Mouse (Mus musculus) ovary, postnatal 14 days (tissue): ENCODE results near the gene Tada1.

Source experiments
- DNase-seq: peaks from one replicate; pipeline ENCODE4 v3.0.0; 2022; ENCODE audit warnings: low spot score

The Tada1 gene

DNA sequence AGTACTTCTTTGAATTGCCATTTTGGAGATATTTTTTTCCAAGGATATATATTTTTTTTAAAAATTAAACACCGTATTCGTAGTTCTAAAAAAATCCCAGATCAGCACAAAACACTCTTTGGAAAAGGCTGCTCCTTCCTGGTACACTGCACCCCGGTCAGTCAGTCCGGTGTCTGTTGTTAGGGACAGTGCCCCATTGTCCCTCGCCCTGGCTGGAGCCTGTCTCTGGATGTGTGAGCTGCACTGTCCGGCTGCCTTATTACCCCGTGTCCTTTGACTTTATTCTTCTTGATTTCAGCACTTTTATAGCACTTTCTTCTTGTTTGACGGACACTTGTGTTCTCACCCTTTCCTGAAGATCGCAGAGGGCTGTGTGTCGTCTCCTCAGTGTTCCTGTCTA is 5.7 kb downstream of the Tada1 start:
- DNase-seq: no peak

DNA sequence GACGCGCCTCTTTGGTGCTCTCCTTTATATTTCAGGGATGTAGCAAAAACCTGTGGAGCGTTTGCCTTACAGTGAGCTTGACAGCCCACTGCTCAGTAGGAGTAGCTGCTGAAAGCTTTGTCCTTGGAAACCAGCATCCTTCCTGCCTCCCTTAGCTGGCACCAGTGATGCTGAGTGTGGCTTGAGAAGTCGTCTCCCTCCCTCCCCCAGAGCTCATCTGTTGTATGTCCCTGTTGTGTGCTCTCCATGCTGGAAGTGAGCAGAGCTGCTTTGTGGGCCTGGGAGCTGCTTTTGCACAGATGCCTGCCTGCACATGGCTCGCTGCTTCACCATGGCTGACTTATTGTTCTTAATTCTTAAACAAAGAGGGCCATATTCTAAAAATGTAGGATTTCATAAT is 6.5 kb downstream of the Tada1 start:
- DNase-seq: no peak

DNA sequence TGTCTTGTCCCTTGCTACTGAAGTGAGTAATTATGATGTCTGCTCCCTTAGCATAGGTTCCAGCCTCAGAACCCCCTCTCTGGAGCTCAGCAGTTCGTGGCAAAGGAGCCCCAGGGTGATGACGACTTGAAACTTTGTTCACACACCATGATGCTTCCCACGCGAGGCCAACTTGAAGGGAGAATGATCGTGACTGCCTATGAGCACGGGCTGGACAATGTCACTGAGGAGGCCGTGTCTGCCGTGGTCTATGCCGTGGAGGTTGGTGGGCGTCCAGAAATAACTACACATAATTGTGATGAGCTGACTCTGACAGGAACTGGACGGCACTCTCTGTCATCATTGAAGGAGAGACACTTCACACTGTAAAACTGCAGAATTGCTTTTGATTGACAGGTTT is 9.6 kb downstream of the Tada1 start:
- no peak for DNase-seq

DNA sequence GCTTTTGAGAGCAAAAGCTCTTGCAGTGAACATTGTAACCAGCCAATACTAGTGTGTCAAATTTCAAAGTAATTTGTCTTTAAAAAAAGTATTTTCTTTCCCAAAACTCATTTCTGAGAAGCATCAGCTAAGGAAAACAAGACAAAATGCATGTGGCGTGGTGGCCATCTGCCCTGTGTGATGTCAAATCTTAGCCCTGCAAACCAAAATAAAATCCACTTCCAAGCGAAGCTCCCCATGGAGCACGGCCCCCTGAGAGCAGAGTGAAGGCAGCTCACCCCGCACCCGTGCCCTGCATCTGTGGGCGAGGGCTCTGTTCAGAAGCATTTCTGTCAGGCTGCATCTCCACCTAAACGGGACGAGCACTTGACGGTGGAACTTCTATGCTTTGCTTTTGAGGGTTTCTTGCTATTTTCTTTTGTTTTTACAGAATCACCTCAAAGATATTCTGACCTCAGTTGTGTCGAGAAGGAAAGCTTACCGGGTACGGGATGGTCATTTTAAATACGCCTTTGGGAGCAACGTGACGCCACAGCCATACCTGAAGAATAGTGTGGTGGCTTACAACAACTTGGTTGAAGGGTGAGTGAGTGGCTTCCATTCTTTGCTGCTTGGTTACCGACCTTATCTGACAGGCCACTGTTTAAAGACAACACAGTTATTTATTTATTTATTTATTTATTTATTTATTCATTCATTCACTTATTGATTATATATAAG is 10.7 kb downstream of the Tada1 start:
- DNase-seq: no peak

DNA sequence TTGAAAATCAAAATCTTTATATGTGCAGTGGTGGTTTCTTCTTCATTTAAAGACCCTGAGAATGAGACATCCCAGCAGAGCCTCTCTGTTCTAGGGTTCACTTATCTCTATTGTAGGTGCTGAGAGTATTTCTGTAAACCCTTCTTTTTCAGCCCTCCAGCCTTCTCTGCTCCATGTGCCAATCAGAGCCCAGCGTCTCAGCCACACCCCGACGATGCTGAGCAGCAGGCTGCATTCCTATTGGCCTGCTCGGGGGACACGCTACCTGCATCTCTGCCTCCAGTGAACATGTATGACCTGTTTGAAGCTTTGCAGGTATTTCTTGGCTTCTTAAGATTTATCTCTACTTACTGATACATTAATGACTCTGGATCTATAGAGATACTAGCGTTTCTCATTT is 12.8 kb downstream of the Tada1 start:
- DNase-seq: no peak

DNA sequence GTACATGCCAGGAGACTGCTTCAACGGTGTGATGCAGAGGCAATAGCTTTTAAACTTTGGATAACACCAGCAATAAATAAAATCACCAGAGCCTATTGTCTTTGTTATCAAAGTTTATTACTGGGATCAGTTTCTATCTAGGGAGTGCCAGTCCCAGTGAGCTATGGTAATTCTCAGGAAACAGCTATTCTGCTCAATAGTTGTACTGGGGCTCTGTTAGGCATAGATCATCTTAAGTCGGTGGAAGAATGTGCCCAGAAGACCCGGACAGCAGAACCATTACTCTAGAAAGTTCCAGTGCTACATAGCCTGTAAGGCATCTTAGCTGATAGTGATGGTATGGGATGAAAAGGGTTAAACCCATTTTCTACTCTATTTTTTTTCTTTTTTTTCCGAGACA is 15.9 kb downstream of the Tada1 start:
- DNase-seq: no peak

DNA sequence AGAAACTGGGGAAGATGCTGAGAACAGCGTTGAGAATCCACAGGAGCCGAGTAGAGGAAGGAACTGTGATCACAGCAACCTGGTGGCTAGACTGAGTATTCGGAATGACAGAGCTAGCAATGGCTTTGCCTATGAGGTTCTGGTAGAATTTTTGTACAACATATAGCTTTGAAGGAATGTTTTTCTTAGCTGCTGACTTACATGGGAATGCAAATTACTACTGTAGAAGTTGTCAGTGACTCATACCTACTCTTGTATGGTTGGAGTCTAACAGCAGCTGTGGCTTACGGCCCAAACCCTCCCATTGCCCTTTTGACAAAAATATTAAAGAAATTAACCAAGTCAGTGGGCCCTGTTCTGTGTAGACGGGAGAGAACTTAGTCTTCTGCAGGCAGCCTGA is 16.8 kb downstream of the Tada1 start:
- no peak for DNase-seq

DNA sequence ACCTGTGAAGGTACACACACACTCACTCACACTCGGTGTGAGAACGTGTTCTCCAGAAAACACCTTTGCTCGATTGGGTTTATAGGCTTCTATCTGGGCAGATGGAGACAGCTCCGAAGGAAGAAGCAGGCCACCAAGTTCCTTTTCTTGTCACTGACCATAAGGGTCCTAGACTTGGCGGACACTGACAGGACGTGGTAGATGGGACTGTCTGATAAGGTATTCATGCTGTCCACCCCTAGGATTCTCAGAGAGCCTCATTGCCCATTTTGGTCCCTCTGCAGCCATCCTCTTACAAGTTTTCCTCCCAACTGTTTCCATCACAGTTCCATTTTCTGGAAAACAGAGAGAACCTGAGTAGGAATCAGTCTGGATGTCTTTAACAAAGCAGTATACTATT is 17.5 kb downstream of the Tada1 start:
- DNase-seq: no peak

DNA sequence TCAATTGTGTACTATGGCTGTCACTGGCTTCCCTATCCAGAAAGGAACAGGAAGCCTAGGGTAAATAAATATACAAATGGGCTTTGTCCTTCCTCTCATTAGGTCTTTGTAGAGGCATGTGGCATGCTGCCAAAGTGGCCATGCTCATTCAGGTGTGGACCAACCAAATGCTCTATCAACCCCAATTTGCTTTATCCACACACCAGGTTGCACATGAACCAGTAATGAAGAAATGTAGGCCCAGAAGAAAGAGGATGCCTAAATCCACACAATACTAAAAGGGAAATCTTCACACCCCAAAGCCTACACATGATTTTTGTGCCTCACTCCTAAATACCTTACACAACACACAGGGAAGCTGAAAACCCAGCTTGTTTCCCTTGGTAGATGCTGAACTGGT is 22.6 kb downstream of the Tada1 start:
- no peak for DNase-seq

DNA sequence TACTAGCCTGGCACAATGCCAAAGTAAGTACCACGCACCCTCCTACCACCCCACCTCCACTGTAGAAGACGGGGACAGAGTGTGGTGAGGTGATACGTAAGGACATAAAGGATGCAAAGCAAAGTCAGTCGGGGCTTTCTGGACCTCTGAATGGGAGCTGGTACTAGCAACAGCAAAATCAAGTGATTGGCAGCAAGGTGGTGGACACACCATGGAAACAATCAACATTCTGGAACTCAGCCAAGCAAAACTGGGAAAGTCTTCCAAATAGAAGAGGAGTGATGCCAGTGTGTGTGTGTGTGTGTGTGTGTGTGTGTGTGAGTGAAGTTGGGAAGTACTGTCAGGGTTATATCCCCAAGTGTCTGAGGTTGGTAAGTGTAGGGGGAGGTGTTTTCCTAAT is 23.1 kb downstream of the Tada1 start:
- DNase-seq: no peak

DNA sequence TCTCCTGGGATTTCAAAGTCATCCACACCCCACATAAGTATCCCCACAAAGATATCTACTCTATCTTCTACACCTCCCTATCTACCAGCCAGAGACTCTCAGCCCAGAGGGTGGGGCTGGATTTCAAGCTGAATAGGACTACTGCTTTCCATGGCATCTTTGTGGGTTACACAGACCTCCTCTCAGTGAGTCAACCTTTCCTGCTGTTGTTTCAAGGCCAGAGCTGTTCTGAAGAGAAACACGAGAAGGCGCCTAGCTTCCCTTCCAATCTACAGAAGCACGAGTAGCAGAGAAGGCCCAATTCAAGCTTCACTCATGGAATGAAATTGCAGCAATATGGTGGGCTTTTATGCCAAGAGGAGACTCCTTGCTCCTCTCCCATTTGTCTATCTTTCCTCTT is 24.9 kb downstream of the Tada1 start:
- DNase-seq: no peak

DNA sequence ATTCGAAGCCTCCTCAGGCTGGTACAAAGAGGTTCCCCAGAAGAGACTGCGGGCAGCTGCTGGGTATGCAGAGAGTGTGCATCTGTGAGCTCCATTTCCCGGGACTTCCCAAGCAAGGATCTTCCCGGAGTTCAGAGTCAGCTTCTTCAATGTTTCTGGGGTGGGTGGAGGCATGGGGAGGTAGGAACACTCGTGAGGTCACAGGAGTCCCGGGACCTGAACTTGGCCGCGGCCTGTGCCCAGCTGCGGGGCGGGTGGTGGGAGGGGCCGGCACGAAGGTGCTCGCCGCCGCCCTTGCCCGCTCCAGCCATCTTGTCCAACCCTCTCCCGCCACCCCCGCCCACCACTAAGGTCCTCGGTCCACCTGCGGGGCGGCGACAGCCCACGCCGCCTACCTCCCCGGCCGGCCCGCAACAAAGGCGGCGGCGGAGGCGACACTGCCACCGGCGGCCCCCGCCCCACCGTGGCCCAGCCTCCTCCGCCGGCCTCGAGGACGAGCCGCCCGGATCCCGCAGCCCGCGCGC is 30.3 kb downstream of the Tada1 start:
- DNase-seq: peak; percentile 18

DNA sequence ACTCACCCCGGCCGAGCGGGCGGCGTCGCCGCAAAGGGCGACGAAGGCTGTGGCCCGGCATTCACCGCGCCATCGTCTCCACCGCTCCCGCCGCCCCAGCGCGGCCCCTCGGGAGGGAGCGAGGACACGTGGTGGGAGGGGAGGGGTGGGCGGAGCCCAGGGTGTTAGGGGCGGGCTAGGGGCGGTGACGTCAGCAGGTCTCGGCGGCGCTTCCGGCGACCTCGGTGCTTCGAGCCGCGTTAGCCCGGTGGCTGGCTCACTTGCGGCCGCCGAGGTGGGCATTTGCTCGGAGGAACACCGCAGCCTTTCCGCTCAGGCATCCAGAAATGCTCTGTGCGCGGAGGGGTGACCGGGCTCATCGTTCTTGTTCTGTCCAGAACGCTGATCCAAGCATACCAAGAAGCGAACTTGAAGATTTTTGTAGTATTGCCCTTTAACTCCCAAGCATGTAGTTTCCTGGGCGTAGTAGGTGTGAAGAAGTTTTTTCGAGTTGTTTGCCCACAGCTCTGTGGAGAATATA is 30.9 kb downstream of the Tada1 start, which contains the start of gene Pogk:
Pogk (minus strand) TSS at position 163 of the 520 bp plus-strand sequence.
- peak; percentile 62 for DNase-seq

DNA sequence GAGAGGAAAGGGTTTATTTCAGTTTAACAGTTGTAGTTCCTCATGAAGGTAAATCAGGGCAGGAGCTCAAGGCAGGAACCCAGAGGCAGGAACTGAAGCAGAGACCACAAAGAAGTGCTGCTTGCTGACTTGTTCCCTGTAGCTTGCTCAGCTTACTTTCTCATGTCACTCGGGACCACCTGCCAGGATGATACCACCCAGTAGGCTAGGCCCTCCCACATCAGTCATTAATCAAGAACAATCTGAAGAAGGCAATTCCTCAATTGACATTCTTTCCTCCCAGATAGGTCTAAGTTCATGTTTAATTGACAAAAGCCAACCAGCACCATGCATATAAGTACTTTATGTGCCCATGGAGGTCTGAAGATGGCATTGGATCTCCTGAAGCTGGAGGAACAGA is 32.6 kb downstream of the Tada1 start:
- no peak for DNase-seq

DNA sequence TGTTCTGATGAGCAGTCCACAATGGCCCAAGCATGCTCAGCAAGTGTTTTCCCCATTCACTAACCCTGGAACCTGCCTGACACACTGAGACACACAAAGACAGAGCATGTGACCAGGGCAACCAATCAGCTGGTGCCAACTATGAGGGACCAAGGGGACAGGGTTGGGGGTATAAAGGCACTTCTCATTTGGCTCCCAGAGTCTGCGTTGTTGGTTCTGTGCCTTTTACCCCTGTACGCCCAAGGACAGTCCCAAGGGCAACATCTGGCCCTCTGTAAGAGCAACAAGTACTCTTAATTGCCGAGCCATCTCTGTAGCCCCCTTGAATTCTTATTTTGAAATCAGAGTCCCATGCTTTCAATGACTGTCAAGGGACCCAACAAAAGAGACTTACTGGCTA is 33.4 kb downstream of the Tada1 start:
- no peak for DNase-seq

DNA sequence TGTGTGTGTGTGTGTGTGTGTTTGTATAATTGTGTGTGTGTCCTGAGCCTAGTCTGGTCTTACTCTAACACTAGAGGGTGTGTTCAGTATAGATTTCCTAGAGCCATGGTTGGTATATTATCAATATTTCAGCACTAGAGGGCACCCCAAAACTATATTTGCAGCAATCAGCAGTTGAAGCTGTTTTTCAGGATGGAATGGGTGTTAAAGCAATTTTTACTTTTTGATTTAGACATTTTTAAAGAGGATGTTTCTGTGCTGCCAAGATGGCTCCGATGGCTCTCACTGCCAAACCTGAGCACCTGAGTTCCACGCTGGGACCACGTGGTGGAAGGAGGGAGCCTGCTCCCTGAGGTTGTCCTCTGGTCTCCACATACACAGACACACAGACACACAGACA is 50.2 kb downstream of the Tada1 start:
- DNase-seq: no peak

DNA sequence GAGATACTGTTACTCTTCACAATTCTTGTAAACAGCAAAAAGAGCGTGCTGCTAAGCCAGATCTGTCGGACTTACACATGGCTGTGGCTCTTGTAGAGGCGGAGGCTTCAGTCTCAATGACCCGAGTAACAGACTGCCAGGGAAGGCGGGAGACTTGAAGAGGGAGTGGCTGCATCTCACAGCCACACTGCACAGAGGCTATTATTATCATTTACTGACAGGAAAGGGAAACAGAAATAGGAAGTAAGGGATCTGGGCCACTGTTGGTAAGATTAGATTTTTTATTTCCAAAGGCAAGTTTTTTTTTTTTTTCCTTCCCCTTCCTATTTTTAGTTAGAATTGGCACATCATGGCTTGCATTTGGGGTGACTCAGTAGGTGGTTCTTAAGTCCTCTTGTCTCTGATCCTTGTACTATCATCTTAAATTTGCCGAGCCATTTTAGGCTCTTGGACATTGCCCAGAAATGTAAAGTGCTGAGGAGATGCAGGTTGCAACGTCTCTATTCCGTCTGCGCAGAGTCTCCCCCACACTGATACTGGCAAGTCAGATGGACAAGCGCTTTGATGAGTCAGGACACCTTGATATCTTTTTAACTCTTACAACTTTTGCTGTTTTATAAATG is 51.0 kb downstream of the Tada1 start:
- DNase-seq: no peak

DNA sequence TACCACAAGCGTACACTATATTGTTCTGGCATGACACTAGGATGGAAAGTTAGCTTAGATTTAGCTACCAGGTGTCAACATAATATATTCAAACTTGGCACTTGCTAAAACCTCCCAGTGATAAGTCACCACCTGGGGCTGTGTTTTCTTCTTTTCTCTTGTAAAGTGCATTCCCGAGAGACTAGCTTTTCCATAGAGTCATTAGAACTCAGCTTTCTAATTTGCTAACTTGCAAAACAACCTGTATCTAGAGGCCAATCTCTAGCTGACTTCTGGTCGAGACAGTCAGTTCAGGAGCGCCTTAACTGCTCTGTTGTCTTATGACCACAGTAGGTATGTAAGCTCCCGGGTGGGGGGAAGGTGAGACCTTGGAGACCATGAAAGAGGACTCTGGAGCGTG is 60.5 kb downstream of the Tada1 start:
- DNase-seq: no peak

DNA sequence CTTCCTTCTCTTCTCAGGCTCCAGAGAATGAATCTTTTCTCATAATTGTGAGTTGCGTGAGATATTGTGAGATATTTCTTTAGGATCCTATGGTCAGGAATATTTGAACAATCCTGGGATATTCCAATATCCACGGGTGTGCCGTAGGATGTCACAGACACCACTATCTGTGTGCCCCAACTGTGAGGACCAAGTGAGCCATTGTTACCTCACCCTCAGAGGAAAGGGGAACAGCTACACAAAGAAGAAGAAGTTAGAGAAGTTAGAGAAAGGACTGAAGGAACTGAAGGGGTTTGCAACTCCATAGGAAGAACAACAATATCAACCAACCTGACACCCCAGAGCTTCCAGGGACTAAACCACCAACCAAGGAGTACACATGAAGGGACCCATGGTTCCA is 63.1 kb downstream of the Tada1 start:
- no peak for DNase-seq
